Mouse (Mus musculus): ENCODE measurements at regions not wholly inside any gene's neighbourhood (a gene's known extent, or its start where the extent isn't known, plus 50 kb on each side); places are given as distances from the start of the nearest gene placed in this dataset.

DNA sequence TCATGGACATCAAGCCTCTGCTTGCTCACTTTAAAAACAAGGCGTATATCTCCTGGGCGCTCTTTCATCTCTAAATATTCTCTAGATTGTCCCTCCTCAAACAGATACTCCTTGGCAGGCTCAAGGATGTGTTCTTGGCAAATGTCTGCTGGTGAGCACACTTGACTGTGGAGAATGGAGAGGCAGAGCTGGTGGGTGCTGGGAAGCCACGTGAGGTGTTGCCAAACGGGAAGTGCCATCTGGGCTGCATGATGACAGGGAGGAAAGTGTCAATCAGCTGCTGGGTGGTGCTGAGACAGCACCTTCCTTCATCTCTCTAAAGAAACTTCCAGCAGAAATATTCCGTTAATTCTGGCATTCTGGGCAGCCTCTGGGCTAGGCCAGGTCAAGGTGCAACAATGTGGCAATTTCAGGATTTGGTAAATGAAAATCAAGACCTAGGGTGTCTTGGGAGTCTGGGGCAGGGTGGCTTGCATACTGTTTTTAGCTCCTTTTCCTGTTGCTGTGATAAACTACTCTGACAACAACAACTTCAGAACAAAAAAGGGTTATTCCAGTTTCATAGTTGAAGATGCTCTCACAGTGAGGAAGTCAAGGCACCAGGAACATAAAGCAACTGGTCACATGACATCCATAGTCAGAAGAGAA lies 208.6 kb downstream of the Rplp1 start:
- Histone ChIP-seq H3K4me1 (peaks cover 30% of the 10 kb centered on the region), H3K9ac (no peak overlapping the region), H3K4me3 (no peak overlapping the region), H3K36me3 (no peaks in the 10 kb centered on the region), H3K9me3 (no peaks in the 10 kb centered on the region), H3K27me3 (peaks cover 8% of the 10 kb centered on the region), H3K4me2 (no peak overlapping the region), H3K27ac (no peak overlapping the region)
- ATAC-seq (ENCODE audit: insufficient number of reproducible peaks, insufficient read depth, low FRiP score, low TSS enrichment, low read depth) = no peak
- WGBS = 70% methylated on average over 5 of the region's 5 CpGs

- Histone ChIP-seq H3K27me3 (peaks cover 16% of the 10 kb centered on the region), H3K4me3 (no peak overlapping the region), H3K36me3 (no peaks in the 10 kb centered on the region), H3K9ac (no peak overlapping the region), H3K9me3 (no peaks in the 10 kb centered on the region), H3K4me1 (peaks cover 54% of the 10 kb centered on the region), H3K4me2 (peak overlapping the region; percentile 35), H3K27ac (peak overlapping the region; percentile 82)
- no peak for ATAC-seq (ENCODE audit: insufficient number of reproducible peaks, insufficient read depth, low FRiP score, low TSS enrichment, low read depth)
- WGBS = 29% methylated on average over 11 of the region's 11 CpGs
Measured at GRCm38 (mm10) chr9:61703301-61703700, 211.0 kb downstream of the Rplp1 start.

GRCm38 (mm10) chr9:61702280-61702966 lies 211.9 kb downstream of the Rplp1 start:
- Histone ChIP-seq H3K36me3 (no peaks in the 10 kb centered on the region), H3K27me3 (peaks cover 16% of the 10 kb centered on the region), H3K9me3 (no peaks in the 10 kb centered on the region), H3K27ac (peak overlapping the region; percentile 82), H3K4me3 (no peak overlapping the region; the same call in 1 of the 2 replicates), H3K4me2 (peak overlapping the region; percentile 35), H3K9ac (no peak overlapping the region), H3K4me1 (peaks cover 58% of the 10 kb centered on the region)
- 39% methylated on average over 22 of the region's 22 CpGs for WGBS
- no peak for ATAC-seq (ENCODE audit: insufficient number of reproducible peaks, insufficient read depth, low FRiP score, low TSS enrichment, low read depth)

- no peak overlapping the region for H3K4me3 ChIP-seq
- H3K9me3 ChIP-seq = no peaks in the 10 kb centered on the region
- H3K27ac ChIP-seq = no peak overlapping the region
- 80% methylated on average over 6 of the region's 6 CpGs for WGBS
- H3K36me3 ChIP-seq = no peaks in the 10 kb centered on the region
- peaks cover 64% of the 10 kb centered on the region for H3K4me1 ChIP-seq
- H3K4me2 ChIP-seq = no peak overlapping the region
- no peak overlapping the region for H3K9ac ChIP-seq
- peaks cover 19% of the 10 kb centered on the region for H3K27me3 ChIP-seq
- ATAC-seq (ENCODE audit: insufficient number of reproducible peaks, insufficient read depth, low FRiP score, low TSS enrichment, low read depth) = no peak
Measured at GRCm38 (mm10) chr9:61700576-61700975, 213.8 kb downstream of the Rplp1 start.

DNA sequence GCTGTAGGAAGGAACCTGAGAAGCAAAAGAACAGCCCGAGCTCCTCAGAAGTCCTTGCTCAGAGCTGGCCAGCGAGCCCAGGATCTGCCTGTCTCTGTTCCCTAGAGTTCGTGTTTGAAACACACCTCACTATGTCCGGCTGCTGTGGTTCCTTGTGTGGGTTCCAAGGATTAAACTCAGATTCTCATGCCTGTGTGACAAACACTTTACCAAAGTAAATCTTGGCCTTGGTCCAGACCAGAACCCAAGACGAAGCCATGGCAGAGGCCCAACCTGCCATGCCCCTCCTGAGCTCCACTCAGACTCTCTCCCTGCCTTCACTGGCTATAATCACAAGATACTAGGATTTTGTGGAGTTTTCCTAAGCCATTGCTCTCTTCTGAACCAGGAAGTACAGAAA lies 214.7 kb downstream of the Rplp1 start:
- ATAC-seq (ENCODE audit: insufficient number of reproducible peaks, insufficient read depth, low FRiP score, low TSS enrichment, low read depth) = no peak
- 54% methylated on average over 5 of the region's 5 CpGs for WGBS
- no peak overlapping the region for H3K4me3 ChIP-seq
- H3K36me3 ChIP-seq = no peaks in the 10 kb centered on the region
- peaks cover 70% of the 10 kb centered on the region for H3K4me1 ChIP-seq
- no peak overlapping the region for H3K27ac ChIP-seq
- H3K27me3 ChIP-seq = peaks cover 24% of the 10 kb centered on the region
- no peak overlapping the region for H3K9ac ChIP-seq
- H3K9me3 ChIP-seq = no peaks in the 10 kb centered on the region
- H3K4me2 ChIP-seq = no peak overlapping the region

GRCm38 (mm10) chr9:61697959-61698358 lies 216.4 kb downstream of the Rplp1 start:
- peak overlapping the region; percentile 27 for H3K4me2 ChIP-seq
- H3K27ac ChIP-seq = peak overlapping the region; percentile 62; the same call in 1 of the 2 replicates
- 5% methylated on average over 11 of the region's 11 CpGs for WGBS
- peak; percentile 52; the same call in 1 of the 2 replicates for ATAC-seq (ENCODE audit: insufficient number of reproducible peaks, insufficient read depth, low FRiP score, low TSS enrichment, low read depth)
- H3K4me1 ChIP-seq = peaks cover 62% of the 10 kb centered on the region
- no peak overlapping the region for H3K9ac ChIP-seq
- H3K4me3 ChIP-seq = no peak overlapping the region
- no peaks in the 10 kb centered on the region for H3K9me3 ChIP-seq
- H3K27me3 ChIP-seq = peaks cover 34% of the 10 kb centered on the region
- no peaks in the 10 kb centered on the region for H3K36me3 ChIP-seq

- Histone ChIP-seq H3K4me3 (no peak overlapping the region), H3K27me3 (peaks cover 45% of the 10 kb centered on the region), H3K36me3 (no peaks in the 10 kb centered on the region), H3K9ac (no peak overlapping the region), H3K9me3 (no peaks in the 10 kb centered on the region), H3K4me1 (peaks cover 53% of the 10 kb centered on the region), H3K4me2 (no peak overlapping the region), H3K27ac (no peak overlapping the region)
- ATAC-seq (ENCODE audit: insufficient number of reproducible peaks, insufficient read depth, low FRiP score, low TSS enrichment, low read depth) = no peak
- 90% methylated on average over 3 of the region's 3 CpGs for WGBS
Measured at GRCm38 (mm10) chr9:61696831-61697230, 217.5 kb downstream of the Rplp1 start.

GRCm38 (mm10) chr9:61695821-61696220 lies 218.5 kb downstream of the Rplp1 start:
- 75% methylated on average over 2 of the region's 2 CpGs for WGBS
- Histone ChIP-seq H3K9me3 (no peaks in the 10 kb centered on the region), H3K27ac (no peak overlapping the region), H3K27me3 (peaks cover 47% of the 10 kb centered on the region), H3K4me1 (peaks cover 52% of the 10 kb centered on the region), H3K9ac (no peak overlapping the region), H3K4me3 (no peak overlapping the region), H3K36me3 (no peaks in the 10 kb centered on the region), H3K4me2 (no peak overlapping the region)
- no peak for ATAC-seq (ENCODE audit: insufficient number of reproducible peaks, insufficient read depth, low FRiP score, low TSS enrichment, low read depth)

DNA sequence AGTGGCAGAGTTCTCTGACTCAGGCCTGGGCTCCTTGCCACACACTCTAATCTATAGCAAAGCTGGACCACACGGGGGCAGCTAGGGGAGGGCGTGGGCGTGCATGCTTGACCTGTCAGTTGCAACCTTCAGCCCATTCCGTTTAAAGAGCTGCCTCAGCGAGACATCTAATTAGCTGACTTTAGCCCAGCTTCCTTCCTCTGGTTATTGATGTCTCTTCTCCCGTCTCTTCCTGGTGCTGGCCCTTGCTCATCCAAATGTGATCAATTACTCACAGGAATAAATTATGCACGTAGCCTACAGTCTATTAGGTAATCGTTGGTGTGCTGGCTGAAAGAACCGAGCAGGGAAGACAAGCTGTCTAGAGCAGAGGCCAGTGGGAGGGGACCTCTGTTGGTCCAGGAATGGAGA lies 219.0 kb downstream of the Rplp1 start:
- Histone ChIP-seq H3K4me2 (no peak overlapping the region), H3K4me3 (no peak overlapping the region), H3K27me3 (peaks cover 43% of the 10 kb centered on the region), H3K9ac (no peak overlapping the region), H3K4me1 (peaks cover 49% of the 10 kb centered on the region), H3K27ac (no peak overlapping the region), H3K36me3 (no peaks in the 10 kb centered on the region), H3K9me3 (no peaks in the 10 kb centered on the region)
- WGBS = 12% methylated on average over 9 of the region's 9 CpGs
- no peak for ATAC-seq (ENCODE audit: insufficient number of reproducible peaks, insufficient read depth, low FRiP score, low TSS enrichment, low read depth)

DNA sequence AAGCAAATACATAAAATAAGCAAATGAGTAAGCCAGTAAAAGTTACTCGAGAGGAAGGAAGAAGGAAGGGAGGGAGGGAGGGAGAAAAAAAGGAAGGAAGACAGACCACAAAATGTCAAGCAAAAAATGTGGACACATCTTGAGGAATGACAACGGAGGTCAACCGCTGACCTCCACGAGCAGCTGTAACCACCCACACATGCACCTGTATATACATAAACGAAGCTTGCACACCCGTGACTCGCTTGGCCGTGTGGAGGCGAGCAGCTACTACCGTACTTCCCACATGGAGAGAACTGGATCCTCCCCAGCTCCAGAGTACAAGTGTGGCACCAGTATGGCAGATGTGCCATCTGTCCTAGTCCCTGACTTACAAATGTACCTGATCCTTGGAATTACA lies 220.1 kb downstream of the Rplp1 start:
- no peak overlapping the region for H3K4me2 ChIP-seq
- no peak overlapping the region for H3K9ac ChIP-seq
- H3K36me3 ChIP-seq = no peaks in the 10 kb centered on the region
- H3K27me3 ChIP-seq = peaks cover 43% of the 10 kb centered on the region
- H3K4me3 ChIP-seq = no peak overlapping the region
- peaks cover 47% of the 10 kb centered on the region for H3K4me1 ChIP-seq
- H3K27ac ChIP-seq = no peak overlapping the region
- 74% methylated on average over 10 of the region's 10 CpGs for WGBS
- ATAC-seq (ENCODE audit: insufficient number of reproducible peaks, insufficient read depth, low FRiP score, low TSS enrichment, low read depth) = no peak
- H3K9me3 ChIP-seq = no peaks in the 10 kb centered on the region

- WGBS = 75% methylated on average over 3 of the region's 3 CpGs
- H3K4me1 ChIP-seq = peaks cover 25% of the 10 kb centered on the region
Measured at GRCm38 (mm10) chr9:61690786-61691185, 223.6 kb downstream of the Rplp1 start.

GRCm38 (mm10) chr9:61689939-61690338 lies 224.4 kb downstream of the Rplp1 start:
- no peaks in the 10 kb centered on the region for H3K36me3 ChIP-seq
- no peaks in the 10 kb centered on the region for H3K9me3 ChIP-seq
- ATAC-seq (ENCODE audit: insufficient number of reproducible peaks, insufficient read depth, low FRiP score, low TSS enrichment, low read depth) = no peak
- H3K27me3 ChIP-seq = peaks cover 34% of the 10 kb centered on the region
- H3K4me2 ChIP-seq = no peak overlapping the region
- H3K9ac ChIP-seq = no peak overlapping the region
- H3K27ac ChIP-seq = no peak overlapping the region
- H3K4me3 ChIP-seq = no peak overlapping the region
- peaks cover 17% of the 10 kb centered on the region for H3K4me1 ChIP-seq
- WGBS = 48% methylated on average over 7 of the region's 7 CpGs

More at GRCm38 (mm10) chr9:61690786-61691185, 223.6 kb downstream of the Rplp1 start:
- no peak overlapping the region for H3K4me2 ChIP-seq
- no peak for ATAC-seq (ENCODE audit: insufficient number of reproducible peaks, insufficient read depth, low FRiP score, low TSS enrichment, low read depth)
- no peaks in the 10 kb centered on the region for H3K9me3 ChIP-seq
- no peaks in the 10 kb centered on the region for H3K36me3 ChIP-seq
- H3K27ac ChIP-seq = no peak overlapping the region
- peaks cover 43% of the 10 kb centered on the region for H3K27me3 ChIP-seq
- no peak overlapping the region for H3K9ac ChIP-seq
- H3K4me3 ChIP-seq = no peak overlapping the region
